Mouse (Mus musculus): ENCODE measurements at regions not wholly inside any gene's neighbourhood (a gene's known extent, or its start where the extent isn't known, plus 50 kb on each side); places are given as distances from the start of the nearest gene placed in this dataset.
"Not testable (repeated sequence)": the region's sequence is repeated elsewhere in the genome, so short reads cannot be mapped to it uniquely, and the experiment has no call there.

- DNase-seq (ENCODE audit: low spot score): not testable (repeated sequence)
Measured at GRCm38 (mm10) chr7:39221051-39221450, 191.9 kb downstream of the Gm5114 start.

- peak; percentile 43 for DNase-seq (ENCODE audit: low spot score)
Measured at GRCm38 (mm10) chr7:39204946-39205345, 208.0 kb downstream of the Gm5114 start.
